Mouse (Mus musculus) ES-Bruce4 (cell line): ENCODE measurements around the gene Mycbp.

ENCODE experiments used
- CTCF ChIP-seq: IDR thresholded peaks from one replicate; pipeline ENCODE4 v1.8.1; 2011; ENCODE audit warnings: low read depth, low read length
- EP300 ChIP-seq: IDR thresholded peaks from 2 replicates; pipeline ENCODE4 v1.6.1; 2011; ENCODE audit warnings: low read depth, low read length; ENCODE audit not compliant: insufficient read depth
- POLR2A ChIP-seq: IDR thresholded peaks from one replicate; pipeline ENCODE4 v1.8.1; 2011; ENCODE audit warnings: low read length; ENCODE audit not compliant: insufficient read depth

GRCm38 (mm10) chr4:123957492-123957808, 52.8 kb downstream of the Mycbp start:
- no peak for TF ChIP-seq CTCF
- TF ChIP-seq EP300 = no peak
- TF ChIP-seq POLR2A = no peak
